Mouse (Mus musculus) brain, embryonic 14.5 days (tissue): ENCODE data around the gene Pde10a.

Source experiments
- CTCF ChIP-seq: fragments of 200-500 bp; IDR thresholded peaks from 2 replicates; pipeline ENCODE4 v1.5.1; 2012; ENCODE audit warnings: inconsistent platforms, mild to moderate bottlenecking, moderate library complexity, borderline replicate concordance; ENCODE audit not compliant: insufficient read depth, insufficient read length; ENCODE audit errors: extremely low read depth
- POLR2A ChIP-seq: fragments of 200-500 bp; IDR thresholded peaks from 2 replicates; pipeline ENCODE4 v1.6.1; 2012; ENCODE audit warnings: mild to moderate bottlenecking, inconsistent platforms, borderline replicate concordance; ENCODE audit not compliant: poor library complexity, insufficient read depth, insufficient read length, severe bottlenecking; ENCODE audit errors: extremely low read depth

- TF ChIP-seq POLR2A (no peak), CTCF (peak; percentile 23; the same call in 1 of the 2 replicates)
These were observed 220.2 kb downstream of the Pde10a start for GRCm38 (mm10) chr17:8745334-8745733.
